ENCODE assay signal across 9 mouse cellular contexts in genomic region chr6:50821401-50822235, GRCm38 (mm10).
DNase-seq lines count a peak whose midpoint lies in the region; ATAC-seq and TF ChIP-seq lines count a peak whose summit lies in the region.
"Had no signal": no experiment of that assay in that cellular context is flagged by ENCODE, and none has a peak within 500 bp of the region (broad histone marks: within the 10 kb centered on the region; RNA-seq: fewer than 3 reads in every experiment).

No protein-coding gene starts in this region.

- H3K9ac ChIP-seq in forebrain, embryonic 14.5 days (ENCODE audit: low read length): no peak overlapping the region
- no peak overlapping the region for H3K9ac ChIP-seq in limb, embryonic 13.5 days
- no peak overlapping the region for H3K9ac ChIP-seq in neural tube, embryonic 14.5 days (replicated peaks; ENCODE audit: low read depth, low read length)
- H3K9ac ChIP-seq: liver, postnatal 0 days had no signal

- peak; percentile 56; the same call in 1 of the 2 replicates for ATAC-seq in forebrain, embryonic 14.5 days
- ATAC-seq in limb, embryonic 13.5 days (ENCODE audit: low FRiP score, low read depth): peak; percentile 36
- ATAC-seq in neural tube, embryonic 14.5 days (ENCODE audit: low read depth): peak; percentile 52; the same call in 1 of the 2 replicates
- ATAC-seq: liver, postnatal 0 days had no signal

- H3K27ac ChIP-seq in left cerebral cortex, adult 2 months: no peak overlapping the region
- H3K27ac ChIP-seq in forebrain, embryonic 14.5 days (ENCODE audit: low read depth, low read length): peak overlapping the region; percentile 9; the same call in 1 of the 2 replicates
- H3K27ac ChIP-seq in limb, embryonic 13.5 days: peak overlapping the region; percentile 34; the same call in 1 of the 2 replicates
- peak overlapping the region; percentile 49 for H3K27ac ChIP-seq in neural tube, embryonic 14.5 days (ENCODE audit: low read depth, low read length)

- H3K36me3 ChIP-seq in forebrain, embryonic 14.5 days (ENCODE audit: control insufficient read depth, insufficient read depth, low read length): no peaks in the 10 kb centered on the region
- no peaks in the 10 kb centered on the region for H3K36me3 ChIP-seq in limb, embryonic 13.5 days
- H3K36me3 ChIP-seq in neural tube, embryonic 14.5 days (ENCODE audit: control insufficient read depth, insufficient read depth, low read length): no peaks in the 10 kb centered on the region

- no peak for TF ChIP-seq CTCF in left cerebral cortex, adult 2 months (IDR thresholded peaks at IDR 0.05)

- H3K4me2 ChIP-seq in forebrain, embryonic 14.5 days (ENCODE audit: low read length): no peak overlapping the region
- H3K4me2 ChIP-seq in limb, embryonic 13.5 days (replicated peaks): 0 out of 2 replicates have a peak overlapping the region, but pooled peaks have one; percentile 0
- H3K4me2 ChIP-seq in neural tube, embryonic 14.5 days (ENCODE audit: low read depth, low read length): peak overlapping the region; percentile 2; the same call in 1 of the 2 replicates

- intact Hi-C loops in left cerebral cortex, postnatal 4 days (cut with DNase I): no loop called here
- intact Hi-C loops in left cerebral cortex, adult 2 months (cut with DNase I): no loop called here

- no peaks in the 10 kb centered on the region for H3K27me3 ChIP-seq in forebrain, embryonic 14.5 days (replicated peaks; ENCODE audit: control insufficient read depth, insufficient read depth, low read length)
- H3K27me3 ChIP-seq in limb, embryonic 13.5 days: peaks cover 55% of the 10 kb centered on the region
- H3K27me3 ChIP-seq in neural tube, embryonic 14.5 days (ENCODE audit: control insufficient read depth, insufficient read depth, low read length): no peaks in the 10 kb centered on the region

- peak; percentile 40 for DNase-seq in left cerebral cortex, postnatal 4 days
- DNase-seq in left cerebral cortex, adult 2 months (ENCODE audit: extremely low spot score in 1 of 2, low spot score in 2 of 2): no peak
- DNase-seq in forebrain, embryonic 14.5 days (ENCODE audit: low spot score): peak; percentile 80
- no peak for DNase-seq in frontal cortex, postnatal 25 days (ENCODE audit: low spot score in 2 of 2)
- no peak for DNase-seq in spleen, adult 12 weeks (ENCODE audit: low spot score)
- DNase-seq in urinary bladder, postnatal 10 days (ENCODE audit: low spot score): no peak
- DNase-seq: liver, postnatal 0 days had no signal

- H3K4me3 ChIP-seq in left cerebral cortex, adult 2 months: no peak overlapping the region
- no peak overlapping the region for H3K4me3 ChIP-seq in forebrain, embryonic 14.5 days (ENCODE audit: low read depth, low read length)
- H3K4me3 ChIP-seq in limb, embryonic 13.5 days: no peak overlapping the region
- no peak overlapping the region for H3K4me3 ChIP-seq in neural tube, embryonic 14.5 days (ENCODE audit: low read depth, low read length)

- 55% methylated on average over 12 of the region's 12 CpGs for WGBS in forebrain, embryonic 14.5 days
- 39% methylated on average over 12 of the region's 12 CpGs for WGBS in limb, embryonic 13.5 days
- 29% methylated on average over 12 of the region's 12 CpGs for WGBS in neural tube, embryonic 14.5 days

- H3K9me3 ChIP-seq in forebrain, embryonic 14.5 days (replicated peaks; ENCODE audit: control insufficient read depth, low read length): no peaks in the 10 kb centered on the region
- no peaks in the 10 kb centered on the region for H3K9me3 ChIP-seq in limb, embryonic 13.5 days
- no peaks in the 10 kb centered on the region for H3K9me3 ChIP-seq in neural tube, embryonic 14.5 days (ENCODE audit: control insufficient read depth, low read length)

- peaks cover 22% of the 10 kb centered on the region for H3K4me1 ChIP-seq in forebrain, embryonic 14.5 days (ENCODE audit: control insufficient read depth, insufficient read depth, low read length)
- peaks cover 56% of the 10 kb centered on the region for H3K4me1 ChIP-seq in limb, embryonic 13.5 days
- H3K4me1 ChIP-seq in neural tube, embryonic 14.5 days (ENCODE audit: control insufficient read depth, insufficient read depth, low read length): peaks cover 27% of the 10 kb centered on the region

Comparison
In these comparisons a context has a peak if more than half of its experiments do, and no peak if none do; other contexts are left out.
1. DNase-seq: peak in left cerebral cortex, postnatal 4 days (single experiment) and forebrain, embryonic 14.5 days (single experiment); none in left cerebral cortex, adult 2 months (0 of 2), frontal cortex, postnatal 25 days (0 of 2), spleen, adult 12 weeks (single experiment) and urinary bladder, postnatal 10 days (single experiment).
2. Peak in every context shown above with its lines, with median percentiles within 50 percentile points of each other: ATAC-seq.